Mouse (Mus musculus) liver, embryonic 14.5 days (tissue): ENCODE data around the gene Kcnj13.

Experiments
- CTCF ChIP-seq: IDR thresholded peaks from 2 replicates; pipeline ENCODE4 v1.5.1; 2016; ENCODE audit warnings: antibody characterized with exemption, low read depth, control low read depth
- EP300 ChIP-seq: IDR thresholded peaks from 2 replicates; pipeline ENCODE4 v1.6.1; 2016; ENCODE audit warnings: antibody characterized with exemption, low read depth

DNA sequence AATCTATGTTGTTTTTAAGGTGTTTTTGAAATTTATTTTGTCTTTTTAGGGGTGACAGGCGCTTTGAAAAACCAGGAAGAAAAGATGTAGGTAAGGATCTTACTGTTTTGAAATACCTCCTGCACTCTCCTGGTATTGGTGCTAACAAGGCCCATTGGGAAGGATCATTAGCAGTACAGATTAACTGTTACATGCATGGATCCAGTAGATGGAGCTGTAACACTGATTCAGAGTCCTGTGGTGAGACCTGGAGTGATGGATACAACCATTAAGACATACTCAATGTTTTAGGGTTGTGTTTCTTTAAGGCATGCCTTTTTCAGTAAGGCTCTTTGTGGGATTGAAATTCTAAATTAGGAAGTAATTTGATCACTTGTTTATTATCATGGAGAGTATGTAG lies 14.6 kb downstream of the Kcnj13 start:
- TF ChIP-seq CTCF: peak; percentile 41; the same call in 1 of the 2 replicates
- no peak for TF ChIP-seq EP300
